Mouse (Mus musculus): Measurements from ENCODE around the gene Gm11938.

Gene Gm11938

GRCm38 (mm10) chr11:99573164-99573563, 29.9 kb downstream of the Gm11938 start:
- DNase-seq (ENCODE audit: low spot score): no peak

- no peak for DNase-seq (ENCODE audit: low spot score)
These were observed 36.6 kb downstream of the Gm11938 start, which contains the start of gene Krtap3-1 for GRCm38 (mm10) chr11:99566530-99566929. Gene Krtap3-1, minus strand, starts transcription at chr11:99566630.

- no peak for DNase-seq (ENCODE audit: low spot score)
These were observed 40.5 kb downstream of the Gm11938 start for GRCm38 (mm10) chr11:99562580-99562979.

GRCm38 (mm10) chr11:99559366-99559765, 43.7 kb downstream of the Gm11938 start, which contains the start of gene Gm11939:
Gene Gm11939, minus strand, starts transcription at chr11:99559466.
- DNase-seq (ENCODE audit: low spot score): no peak

- no peak for DNase-seq (ENCODE audit: low spot score)
These were observed 44.9 kb downstream of the Gm11938 start for GRCm38 (mm10) chr11:99557976-99558745.

GRCm38 (mm10) chr11:99556753-99557152, 46.4 kb downstream of the Gm11938 start, which contains the start of gene Krtap3-2:
Gene Krtap3-2, minus strand, starts transcription at chr11:99556853.
- no peak for DNase-seq (ENCODE audit: low spot score)

GRCm38 (mm10) chr11:99556195-99556594, 46.9 kb downstream of the Gm11938 start:
- no peak for DNase-seq (ENCODE audit: low spot score)

All from ovary, adult 18-20 months (tissue).